Mouse (Mus musculus): Measurements from ENCODE around the gene Hhatl. TPM values are rescaled to one million over a fixed set of nuclear protein-coding genes. Genes with fewer than 3 reads are reported as not detected.

The Hhatl gene
- total and polyA plus RNA-seq, 3 experiments: 96.3 to 201 (median 111) TPM

DNA sequence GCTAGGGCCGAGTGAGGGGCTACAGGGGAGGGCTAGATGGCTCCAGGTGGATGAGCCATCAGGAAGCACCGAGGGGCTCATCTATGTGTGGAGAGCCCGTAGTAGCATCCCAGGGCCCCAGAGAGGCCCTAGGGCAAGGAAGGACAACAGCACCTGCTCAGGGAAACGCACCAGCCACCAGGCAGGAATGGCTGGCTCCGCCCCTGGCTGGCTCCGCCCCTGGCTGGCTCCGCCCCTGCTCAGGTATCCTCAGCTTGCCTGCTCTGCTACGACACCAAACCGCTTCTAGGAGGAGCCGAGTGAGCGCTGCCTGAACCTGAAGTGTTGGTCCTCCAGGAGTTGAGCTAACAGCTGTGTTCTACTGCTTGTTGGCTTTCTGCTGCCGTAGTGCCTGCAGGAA is 5.4 kb upstream of the Hhatl start:
- TF ChIP-seq CTCF (IDR thresholded peaks at IDR 0.05): no peak
- no peak for TF ChIP-seq EP300 (IDR thresholded peaks at IDR 0.05; ENCODE audit: insufficient read depth, low read depth, low read length)
- TF ChIP-seq POLR2A (IDR thresholded peaks at IDR 0.05; ENCODE audit: insufficient read depth, low read depth, low read length): no peak
- intact Hi-C loops (cut with DNase I): no loop called here

DNA sequence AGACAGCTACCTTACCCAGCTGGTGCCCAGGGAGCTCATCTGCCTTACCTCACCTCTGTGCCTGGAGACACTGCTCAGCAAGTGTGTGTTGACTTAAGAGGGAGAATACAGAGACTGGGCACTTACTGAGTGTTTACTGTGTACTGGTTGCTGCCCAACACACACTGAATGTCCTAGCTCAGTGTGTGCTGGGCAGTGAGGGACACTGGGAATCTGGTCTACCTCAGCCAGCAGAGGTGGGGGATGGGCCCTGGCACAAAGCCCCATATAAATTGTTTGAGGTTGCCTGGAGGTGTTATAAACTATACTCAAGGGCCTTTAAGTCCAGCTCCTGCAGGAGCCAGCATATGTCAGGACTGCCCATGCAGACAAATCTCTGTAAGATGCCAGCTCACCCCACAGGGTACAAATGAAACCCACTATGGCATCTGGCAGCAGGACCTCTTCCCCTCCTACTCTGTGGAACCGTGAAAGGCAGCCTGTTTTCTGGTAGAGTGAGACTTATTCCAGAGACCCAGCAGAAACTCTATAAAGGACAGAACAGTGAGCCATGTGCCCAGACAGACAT is 2.7 kb upstream of the Hhatl start:
- peak; percentile 67 to 73 for DNase-seq
- Histone ChIP-seq H3K4me1 (ENCODE audit: control insufficient read depth, insufficient read depth, low read length) (peaks cover 5% of the 10 kb centered on the region; the same call in 1 of the 2 replicates), H3K79me2 (replicated peaks; ENCODE audit: control insufficient read depth, insufficient read depth, low read length) (no peaks in the 10 kb centered on the region), H3K4me3 (no peak overlapping the region), H3K27ac (peak overlapping the region; percentile 67), H3K36me3 (ENCODE audit: control insufficient read depth, insufficient read depth, low read length) (no peaks in the 10 kb centered on the region), H3K27me3 (ENCODE audit: control insufficient read depth, insufficient read depth, low read length) (no peaks in the 10 kb centered on the region), H3K9ac (ENCODE audit: low read depth, low read length) (no peak overlapping the region)
- WGBS: 15% methylated on average over 1 of the region's 1 CpGs
- TF ChIP-seq EP300 (IDR thresholded peaks at IDR 0.05; ENCODE audit: insufficient read depth, low read depth, low read length): peak; percentile 84; the same call in 1 of the 2 replicates
- TF ChIP-seq CTCF (IDR thresholded peaks at IDR 0.05): no peak
- TF ChIP-seq POLR2A (IDR thresholded peaks at IDR 0.05; ENCODE audit: insufficient read depth, low read depth, low read length): 0 out of 2 replicates have a peak, but pooled peaks have one; percentile 25
- intact Hi-C loops (cut with DNase I): no loop called here

More for the DNA sequence above, 5.4 kb upstream of the Hhatl start:
- WGBS: 42% methylated on average over 12 of the region's 12 CpGs
- Histone ChIP-seq H3K79me2 (replicated peaks; ENCODE audit: control insufficient read depth, insufficient read depth, low read length) (no peaks in the 10 kb centered on the region), H3K4me3 (no peak overlapping the region), H3K9ac (ENCODE audit: low read depth, low read length) (no peak overlapping the region), H3K4me1 (ENCODE audit: control insufficient read depth, insufficient read depth, low read length) (peaks cover 5% of the 10 kb centered on the region; the same call in 1 of the 2 replicates), H3K27ac (no peak overlapping the region), H3K27me3 (ENCODE audit: control insufficient read depth, insufficient read depth, low read length) (no peaks in the 10 kb centered on the region), H3K36me3 (ENCODE audit: control insufficient read depth, insufficient read depth, low read length) (no peaks in the 10 kb centered on the region)
- DNase-seq: no peak

DNA sequence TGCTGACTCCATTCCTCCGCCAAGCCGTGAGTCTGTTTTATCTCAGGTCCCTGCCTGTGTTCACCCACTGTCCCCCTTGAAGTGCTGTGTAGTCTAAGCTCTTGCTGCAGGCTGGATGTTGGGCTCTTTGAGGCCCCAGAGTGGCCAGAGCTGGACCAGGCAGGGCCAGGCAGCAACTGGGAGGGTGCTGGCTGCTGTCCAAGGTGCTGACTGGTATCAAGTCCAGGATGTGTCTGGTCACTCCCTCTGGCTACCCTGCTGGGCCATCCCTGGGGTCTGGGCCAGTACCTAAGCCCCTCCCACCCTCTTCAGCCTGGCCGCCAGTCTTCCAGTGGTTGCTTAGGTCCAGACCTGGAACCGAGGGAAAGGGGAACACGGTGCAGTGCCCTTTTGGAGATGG is 1.1 kb downstream of the Hhatl start:
- peak overlapping the region; percentile 48 for H3K4me3 ChIP-seq
- no peak for TF ChIP-seq CTCF (IDR thresholded peaks at IDR 0.05)
- peak; percentile 46; the same call in 1 of the 2 replicates for TF ChIP-seq POLR2A (IDR thresholded peaks at IDR 0.05; ENCODE audit: insufficient read depth, low read depth, low read length)
- 0 out of 2 replicates have a peak, but pooled peaks have one; percentile 30 for TF ChIP-seq EP300 (IDR thresholded peaks at IDR 0.05; ENCODE audit: insufficient read depth, low read depth, low read length)
- H3K4me1 ChIP-seq (ENCODE audit: control insufficient read depth, insufficient read depth, low read length): peaks cover 5% of the 10 kb centered on the region; the same call in 1 of the 2 replicates
- peak overlapping the region; percentile 95 for H3K27ac ChIP-seq
- peak; percentile 75 to 85 for DNase-seq
- H3K36me3 ChIP-seq (ENCODE audit: control insufficient read depth, insufficient read depth, low read length): no peaks in the 10 kb centered on the region
- no peaks in the 10 kb centered on the region for H3K27me3 ChIP-seq (ENCODE audit: control insufficient read depth, insufficient read depth, low read length)
- no peaks in the 10 kb centered on the region for H3K79me2 ChIP-seq (replicated peaks; ENCODE audit: control insufficient read depth, insufficient read depth, low read length)
- peak overlapping the region; percentile 75 for H3K9ac ChIP-seq (ENCODE audit: low read depth, low read length)
- WGBS: 7% methylated on average over 5 of the region's 5 CpGs
- intact Hi-C loops (cut with DNase I): loop anchor here (2.0 kb wide), 1 partner anchor 14 kb away; the partner anchor contains the start of gene Klhl40

DNA sequence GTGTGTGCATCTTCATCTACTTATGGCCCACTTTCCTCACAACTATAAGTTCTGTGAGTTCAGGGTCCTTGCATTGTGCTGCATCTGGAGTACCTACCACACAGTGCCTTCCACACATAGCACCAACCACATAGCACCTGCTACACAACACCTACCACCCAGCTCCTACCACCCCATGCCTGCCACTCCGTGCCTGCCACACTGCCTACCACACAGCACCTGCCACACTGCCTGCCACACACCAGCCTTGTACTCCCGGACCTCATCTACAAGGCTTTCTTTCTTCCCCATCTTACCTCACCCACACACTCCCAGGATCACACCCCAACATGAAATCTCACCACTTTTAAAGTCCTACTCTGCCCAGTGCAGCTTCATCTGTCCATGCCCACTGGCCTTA is 5.9 kb downstream of the Hhatl start:
- Histone ChIP-seq H3K4me3 (no peak overlapping the region), H3K27me3 (ENCODE audit: control insufficient read depth, insufficient read depth, low read length) (no peaks in the 10 kb centered on the region), H3K4me1 (ENCODE audit: control insufficient read depth, insufficient read depth, low read length) (no peaks in the 10 kb centered on the region), H3K79me2 (replicated peaks; ENCODE audit: control insufficient read depth, insufficient read depth, low read length) (no peaks in the 10 kb centered on the region), H3K36me3 (ENCODE audit: control insufficient read depth, insufficient read depth, low read length) (no peaks in the 10 kb centered on the region), H3K27ac (no peak overlapping the region), H3K9ac (ENCODE audit: low read depth, low read length) (no peak overlapping the region)
- intact Hi-C loops (cut with DNase I): no loop called here
- WGBS: 83% methylated on average over 2 of the region's 2 CpGs
- DNase-seq: no peak
- no peak for TF ChIP-seq POLR2A (IDR thresholded peaks at IDR 0.05; ENCODE audit: insufficient read depth, low read depth, low read length)

DNA sequence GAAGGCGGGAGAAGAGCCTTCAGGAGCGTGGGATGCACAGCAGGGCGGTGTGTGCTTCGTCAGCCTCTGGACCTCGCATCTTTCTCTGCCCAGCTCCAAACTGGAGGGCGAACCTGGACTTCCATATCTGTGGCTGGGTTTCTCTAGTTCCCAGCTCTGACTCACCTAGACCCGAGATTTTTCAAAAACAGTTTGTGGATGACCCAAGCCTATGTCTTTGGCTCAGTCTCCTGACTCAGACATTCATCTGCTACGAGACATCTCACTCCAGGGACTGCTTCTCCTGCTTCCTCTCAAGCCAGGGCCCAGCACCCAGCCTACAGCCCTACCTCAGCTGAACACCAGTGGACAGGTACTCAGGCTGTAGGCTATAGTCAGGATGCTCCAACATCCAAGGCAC is 7.0 kb downstream of the Hhatl start:
- Histone ChIP-seq H3K36me3 (ENCODE audit: control insufficient read depth, insufficient read depth, low read length) (no peaks in the 10 kb centered on the region), H3K4me3 (no peak overlapping the region), H3K27ac (no peak overlapping the region), H3K9ac (ENCODE audit: low read depth, low read length) (no peak overlapping the region), H3K4me1 (ENCODE audit: control insufficient read depth, insufficient read depth, low read length) (no peaks in the 10 kb centered on the region), H3K79me2 (replicated peaks; ENCODE audit: control insufficient read depth, insufficient read depth, low read length) (no peaks in the 10 kb centered on the region), H3K27me3 (ENCODE audit: control insufficient read depth, insufficient read depth, low read length) (no peaks in the 10 kb centered on the region)
- intact Hi-C loops (cut with DNase I): no loop called here
- 75% methylated on average over 8 of the region's 8 CpGs for WGBS
- DNase-seq: no peak
- TF ChIP-seq POLR2A (IDR thresholded peaks at IDR 0.05; ENCODE audit: insufficient read depth, low read depth, low read length): no peak

DNA sequence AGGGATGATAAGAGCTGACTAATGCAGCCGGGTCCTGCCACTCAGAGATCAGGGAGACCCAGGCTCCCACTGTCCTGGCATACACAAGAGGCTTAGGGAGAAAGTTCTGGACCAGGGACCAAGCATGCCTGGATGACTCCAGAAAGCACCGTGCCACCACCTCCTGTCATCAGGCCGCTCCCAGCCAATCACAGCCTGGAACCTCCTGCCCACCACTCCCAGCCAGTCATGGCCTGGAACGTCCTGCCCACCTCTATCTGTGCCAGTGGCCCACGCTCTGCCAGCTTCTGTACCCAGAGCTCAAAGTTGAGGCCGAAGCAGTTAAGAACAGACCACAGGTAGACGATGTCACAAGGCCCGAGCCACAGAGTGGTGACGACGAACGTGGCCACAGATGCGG is 7.5 kb downstream of the Hhatl start:
- H3K4me3 ChIP-seq: no peak overlapping the region
- no peaks in the 10 kb centered on the region for H3K36me3 ChIP-seq (ENCODE audit: control insufficient read depth, insufficient read depth, low read length)
- 68% methylated on average over 12 of the region's 12 CpGs for WGBS
- no peak overlapping the region for H3K9ac ChIP-seq (ENCODE audit: low read depth, low read length)
- TF ChIP-seq CTCF (IDR thresholded peaks at IDR 0.05) (no peak), POLR2A (IDR thresholded peaks at IDR 0.05; ENCODE audit: insufficient read depth, low read depth, low read length) (no peak), EP300 (IDR thresholded peaks at IDR 0.05; ENCODE audit: insufficient read depth, low read depth, low read length) (no peak)
- DNase-seq: no peak
- no peaks in the 10 kb centered on the region for H3K79me2 ChIP-seq (replicated peaks; ENCODE audit: control insufficient read depth, insufficient read depth, low read length)
- no peaks in the 10 kb centered on the region for H3K27me3 ChIP-seq (ENCODE audit: control insufficient read depth, insufficient read depth, low read length)
- H3K4me1 ChIP-seq (ENCODE audit: control insufficient read depth, insufficient read depth, low read length): no peaks in the 10 kb centered on the region
- no peak overlapping the region for H3K27ac ChIP-seq
- intact Hi-C loops (cut with DNase I): no loop called here
